Mouse (Mus musculus) c-Kit-positive CD71-negative TER-119-negative erythroid progenitor cells, embryonic 14.5 days (primary cell): Measurements from ENCODE around the gene Cenps.

Experiments
- DNase-seq: peaks from one replicate; pipeline ENCODE4 v3.0.0-alpha.2; 2013; ENCODE audit warnings: low read depth

The Cenps gene

DNA sequence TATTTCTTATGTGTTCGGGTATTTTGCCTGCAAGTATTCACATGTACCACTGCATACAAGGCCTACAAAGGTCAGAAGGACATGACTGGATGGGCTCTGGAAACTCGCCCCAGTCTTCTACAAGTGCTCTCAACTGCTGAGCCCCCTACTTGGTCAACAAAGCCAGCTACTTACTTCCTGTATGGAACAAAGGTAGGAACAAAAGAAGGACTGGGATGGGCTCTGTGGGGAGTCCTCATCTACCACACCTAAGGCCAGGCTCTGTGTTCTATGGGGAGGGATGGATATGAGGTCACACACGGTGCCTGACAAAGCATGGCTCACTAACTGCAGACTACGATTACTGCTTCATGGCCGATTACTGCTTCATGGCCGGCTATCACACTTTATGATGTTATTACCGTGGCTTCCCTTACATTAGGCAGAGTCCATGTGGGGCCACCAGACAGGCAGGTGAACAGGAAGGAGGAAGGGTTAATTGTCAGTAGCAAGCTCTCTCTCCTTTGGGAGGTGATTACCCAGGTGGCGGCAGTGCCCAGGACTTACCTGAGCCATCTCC lies 20.1 kb upstream of the Cenps start:
- no peak for DNase-seq

DNA sequence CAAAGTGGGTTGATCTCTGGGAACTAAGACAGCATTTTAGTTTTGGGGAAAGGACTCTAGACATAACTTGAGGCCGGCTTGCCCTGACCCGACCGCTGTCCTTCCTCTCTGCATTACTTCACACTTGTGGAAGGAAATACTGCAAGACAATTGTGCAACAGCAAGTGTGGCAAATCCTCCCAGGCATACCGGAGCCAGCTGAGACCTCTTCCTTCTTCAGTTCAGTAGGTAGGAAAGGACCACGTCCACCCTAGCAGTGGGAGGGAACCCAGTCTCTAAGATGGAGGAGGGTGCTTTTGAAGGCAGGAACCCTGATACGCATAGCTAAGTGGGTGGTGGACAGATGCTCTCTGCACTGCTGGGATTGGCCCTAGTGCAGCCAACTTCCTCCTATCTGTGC lies 18.3 kb upstream of the Cenps start:
- DNase-seq, result peak; percentile 36

DNA sequence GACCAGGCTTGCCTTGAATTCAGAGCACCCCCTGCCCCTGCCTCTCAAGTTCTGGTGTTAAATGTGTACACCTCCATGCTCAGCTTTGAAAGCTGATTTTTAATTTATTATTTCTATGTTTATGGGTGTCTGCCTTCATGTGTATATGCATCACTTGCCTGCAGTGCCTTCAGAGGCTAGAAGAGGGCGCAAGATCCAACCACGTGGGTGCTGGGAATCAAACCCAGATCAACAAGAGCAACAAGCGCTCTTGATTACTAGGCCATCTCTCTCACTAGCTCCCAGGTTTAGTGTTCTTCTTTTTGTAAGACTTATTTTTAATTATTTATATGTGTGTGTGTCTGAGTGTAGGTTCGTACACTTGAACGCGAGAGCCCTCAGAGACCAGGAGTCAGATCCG lies 17.4 kb upstream of the Cenps start:
- no peak for DNase-seq

DNA sequence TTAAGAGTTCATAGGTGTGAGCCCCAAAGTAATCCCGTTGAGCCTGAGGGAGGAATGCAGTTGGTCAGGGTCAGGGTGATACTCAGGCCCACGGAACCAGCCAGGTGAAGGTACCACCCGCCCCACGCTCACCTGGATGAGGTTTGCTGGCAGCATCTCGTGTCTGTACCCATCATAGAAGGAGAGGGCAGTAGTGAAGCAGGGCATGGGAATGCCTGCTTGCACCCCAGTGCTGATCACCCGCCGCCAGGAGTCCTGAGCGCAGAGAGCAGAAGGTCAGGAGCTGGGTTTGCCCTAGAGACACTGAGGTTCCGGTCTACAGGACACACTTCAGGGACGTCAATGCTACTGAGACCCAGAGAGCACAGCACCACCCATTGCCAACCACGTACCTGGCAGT lies 13.3 kb upstream of the Cenps start:
- no peak for DNase-seq

DNA sequence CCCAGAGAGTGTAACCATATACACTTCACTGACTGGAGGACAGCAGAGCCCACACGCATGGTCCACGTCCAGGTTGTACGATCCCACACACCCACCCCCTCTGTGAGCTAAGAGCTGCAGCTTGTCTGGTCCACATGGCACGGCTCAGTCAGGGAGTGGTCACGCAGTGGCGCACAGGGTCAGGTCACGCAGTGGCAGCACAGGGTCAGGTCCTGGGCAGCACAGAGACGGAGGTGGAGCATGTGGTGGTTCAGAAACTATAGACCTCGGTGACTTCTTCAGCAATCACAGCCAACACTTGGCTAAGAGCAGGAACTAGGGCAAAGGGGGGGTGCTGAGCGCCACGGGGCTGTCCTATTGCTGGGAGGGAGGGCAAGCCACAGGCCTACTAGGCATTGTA lies 12.8 kb upstream of the Cenps start:
- DNase-seq, result no peak

DNA sequence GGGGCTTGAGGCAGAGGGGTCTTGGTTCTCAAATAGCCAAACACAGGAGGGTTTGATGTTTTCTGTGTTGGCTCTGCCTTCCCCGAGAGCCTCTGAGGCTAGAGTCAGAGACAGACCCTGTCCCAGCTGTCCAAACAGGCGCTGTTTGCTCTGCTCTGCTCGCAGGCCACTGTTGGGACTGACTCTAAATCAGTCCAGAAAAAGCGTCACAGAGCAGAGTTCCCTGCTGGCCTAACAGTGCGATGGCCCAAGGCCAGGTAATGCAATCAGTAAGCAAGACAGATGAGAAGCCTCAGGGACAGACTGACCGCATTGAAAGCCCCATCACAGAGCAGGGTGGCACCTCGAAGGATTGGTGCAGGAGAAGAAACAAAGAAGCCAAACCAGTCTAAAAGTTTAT lies 12.2 kb upstream of the Cenps start:
- no peak for DNase-seq

DNA sequence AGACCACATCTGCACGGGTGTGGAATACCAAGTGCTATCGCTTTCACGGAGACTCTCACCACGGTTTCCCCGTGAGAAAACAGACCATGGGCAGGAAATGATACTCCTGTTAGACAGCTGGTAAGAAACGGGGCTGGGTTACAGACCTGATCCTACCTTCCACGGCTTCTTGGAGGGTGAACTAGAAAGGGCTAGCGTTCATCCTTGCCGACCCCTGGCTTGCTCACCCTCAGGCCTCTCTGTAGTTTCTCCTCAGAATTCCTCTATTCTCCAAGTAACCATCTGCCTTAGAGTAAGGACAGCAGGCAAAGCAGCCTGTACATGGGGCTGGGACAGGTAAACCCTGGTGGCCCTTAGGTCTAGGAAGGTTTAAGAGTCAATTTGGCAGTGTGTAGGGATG lies 11.8 kb upstream of the Cenps start:
- no peak for DNase-seq

DNA sequence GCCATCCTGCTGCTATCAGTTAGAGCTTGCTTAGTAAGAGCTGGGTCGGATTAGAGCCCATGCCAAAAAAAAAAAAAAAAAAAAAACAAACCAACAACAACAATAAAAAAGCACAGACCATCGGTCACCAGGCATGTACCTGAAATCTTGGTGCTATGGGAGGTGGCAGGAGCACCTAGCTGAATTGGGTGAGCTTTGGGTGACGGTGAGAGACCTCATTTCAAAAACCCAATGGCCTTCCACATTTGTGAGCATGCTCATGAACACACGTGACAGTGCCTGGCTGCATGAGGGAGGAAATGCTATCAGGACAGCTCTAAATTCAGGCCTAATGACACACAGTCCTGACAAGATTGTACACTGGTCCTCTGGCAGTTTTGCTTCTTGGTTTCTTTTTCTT lies 10.7 kb upstream of the Cenps start:
- no peak for DNase-seq

DNA sequence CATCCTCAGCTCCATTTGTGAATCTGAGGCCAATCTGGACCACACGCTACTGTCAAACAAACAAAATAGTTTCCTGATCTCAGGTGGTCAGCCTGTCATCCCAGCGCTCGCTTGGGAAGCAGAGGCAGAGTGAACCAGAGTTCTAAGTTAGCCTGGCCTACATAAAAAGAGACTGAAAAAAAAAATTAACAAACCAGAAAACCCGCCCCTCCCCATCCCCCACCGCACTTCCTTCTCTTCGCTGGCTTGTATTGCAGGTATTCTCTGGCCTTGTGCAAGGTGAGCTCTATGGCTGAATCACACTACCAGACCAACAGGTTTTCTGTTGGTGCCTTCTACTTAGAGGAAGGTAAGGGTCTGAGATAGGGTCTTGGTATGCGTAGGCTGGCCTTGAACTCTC lies 10.1 kb upstream of the Cenps start:
- no peak for DNase-seq

DNA sequence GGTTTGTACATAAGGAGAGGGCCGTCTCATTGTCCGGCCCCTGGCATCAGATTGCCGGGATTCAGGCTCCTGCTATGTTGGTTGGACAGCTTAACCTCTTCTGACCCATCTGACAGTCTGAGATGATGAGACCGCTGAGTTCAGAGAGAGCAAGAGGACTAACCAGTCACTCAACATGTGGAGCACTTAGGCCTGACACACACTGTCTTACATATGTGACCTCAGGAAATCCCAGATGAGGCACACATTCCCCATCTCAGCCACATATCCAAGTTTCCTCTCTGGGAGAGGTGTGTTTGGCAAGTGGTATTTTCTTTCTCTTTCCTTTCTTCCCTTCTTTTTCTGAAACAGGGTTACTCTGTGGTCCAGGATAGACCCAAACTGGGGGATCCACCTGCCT lies 7.7 kb upstream of the Cenps start:
- DNase-seq, result no peak

DNA sequence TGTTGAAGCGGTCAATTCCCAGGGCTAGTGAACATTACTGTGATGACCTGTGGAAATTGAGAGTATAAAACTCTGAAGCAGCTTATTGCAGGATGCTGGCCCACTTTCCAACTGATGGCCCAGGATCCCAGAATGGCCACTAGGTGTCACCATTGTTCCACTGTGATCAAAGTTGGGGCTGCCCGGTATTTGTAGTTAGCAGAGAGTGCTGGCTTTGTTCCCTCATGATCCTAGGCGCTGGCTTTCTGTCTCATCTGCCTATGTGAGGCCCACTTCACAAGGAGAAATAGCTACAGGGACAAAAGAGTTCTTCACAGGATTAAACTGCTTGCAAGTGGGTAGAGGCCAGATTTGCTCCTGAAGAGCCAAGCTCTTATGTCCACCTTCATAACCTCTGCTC lies 7.0 kb upstream of the Cenps start:
- DNase-seq, result peak; percentile 66

DNA sequence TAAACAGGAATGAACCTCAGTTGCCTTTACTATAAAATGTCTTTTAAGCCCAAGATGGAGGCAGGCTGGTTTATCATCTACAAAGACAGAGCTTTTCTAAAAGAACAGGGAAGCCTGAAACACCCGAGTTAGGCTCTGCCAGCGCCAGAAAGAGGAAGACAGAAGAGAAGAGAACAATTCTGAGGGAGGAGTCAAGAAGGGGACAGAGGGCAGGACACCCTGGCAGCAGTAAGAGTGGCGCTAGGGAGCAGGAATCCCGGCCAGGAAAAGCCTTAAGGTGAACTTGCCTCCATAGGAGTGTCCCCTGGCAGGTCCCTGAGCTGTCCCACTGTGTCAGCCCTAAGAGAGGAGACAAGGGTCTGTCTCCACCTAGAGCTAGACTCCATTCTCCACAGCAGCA lies 6.2 kb upstream of the Cenps start:
- no peak for DNase-seq

DNA sequence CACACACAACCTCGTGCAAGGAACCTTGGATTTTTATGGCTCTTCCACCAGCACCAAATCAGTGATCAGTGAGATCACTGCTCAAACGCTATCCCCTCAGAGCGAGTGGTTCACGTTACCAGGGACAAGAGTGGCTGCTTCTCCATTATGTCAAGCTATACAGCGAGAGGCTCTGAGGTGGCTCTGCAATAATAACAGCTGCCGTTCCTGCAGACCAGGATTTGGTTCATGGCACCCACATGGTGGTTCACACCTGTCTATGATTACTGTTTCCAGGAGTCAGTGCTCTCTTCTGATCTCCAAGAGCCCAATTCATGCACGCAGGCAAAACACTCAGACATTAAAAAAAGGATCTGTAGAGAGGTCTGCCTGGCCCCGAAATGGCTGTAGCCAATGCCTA lies 1.1 kb upstream of the Cenps start:
- DNase-seq, result no peak

DNA sequence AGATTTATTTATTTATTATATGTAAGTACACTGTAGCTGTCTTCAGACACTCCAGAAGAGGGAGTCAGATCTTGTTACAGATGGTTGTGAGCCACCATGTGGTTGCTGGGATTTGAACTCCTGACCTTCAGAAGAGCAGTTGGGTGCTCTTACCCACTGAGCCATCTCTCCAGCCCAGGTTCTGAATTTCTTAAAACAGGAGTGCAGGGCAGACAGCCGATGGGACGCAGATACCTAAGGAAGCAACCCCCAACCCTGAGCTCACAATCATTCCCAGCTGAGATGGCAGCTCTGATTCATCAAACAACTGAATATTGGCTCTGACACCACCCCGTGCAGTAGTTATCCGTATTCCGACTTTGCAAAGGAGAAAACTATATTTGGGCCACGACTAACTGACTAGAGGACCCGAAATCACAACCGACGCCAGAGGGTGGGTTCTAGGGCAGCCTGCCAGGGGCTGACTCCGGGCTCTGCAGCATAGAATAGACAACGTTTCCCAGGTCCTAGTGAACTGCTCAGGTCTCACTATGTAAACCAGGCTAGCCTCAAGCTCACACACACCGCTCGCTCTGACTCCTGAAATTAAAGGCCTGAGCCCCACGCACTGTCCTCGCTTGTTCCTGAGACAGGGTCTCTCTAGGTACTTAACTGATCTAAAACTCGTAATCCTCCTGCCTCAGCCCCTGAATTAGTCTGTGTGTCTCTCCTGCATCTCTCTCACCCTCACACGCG lies 1.1 kb downstream of the Cenps start:
- DNase-seq, result no peak

DNA sequence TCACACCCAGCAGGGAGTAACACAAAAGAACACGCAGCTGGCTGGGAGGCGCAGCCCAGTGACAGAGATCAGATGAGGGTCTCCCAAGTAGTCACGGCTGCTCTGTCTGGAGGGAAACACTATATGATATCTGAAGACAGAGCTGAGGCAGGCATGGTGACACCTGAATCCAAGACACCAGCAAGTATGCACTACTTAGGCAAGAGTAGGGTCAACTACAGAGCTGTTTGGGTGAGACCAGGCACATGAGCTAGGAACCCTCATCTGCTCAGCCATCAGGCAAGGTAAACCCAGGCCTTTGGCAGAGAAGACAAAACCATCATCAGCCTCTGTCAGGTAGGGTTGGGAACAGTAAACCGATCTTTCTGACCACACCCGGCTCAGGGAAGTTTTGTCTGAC lies 4.0 kb downstream of the Cenps start:
- no peak for DNase-seq

DNA sequence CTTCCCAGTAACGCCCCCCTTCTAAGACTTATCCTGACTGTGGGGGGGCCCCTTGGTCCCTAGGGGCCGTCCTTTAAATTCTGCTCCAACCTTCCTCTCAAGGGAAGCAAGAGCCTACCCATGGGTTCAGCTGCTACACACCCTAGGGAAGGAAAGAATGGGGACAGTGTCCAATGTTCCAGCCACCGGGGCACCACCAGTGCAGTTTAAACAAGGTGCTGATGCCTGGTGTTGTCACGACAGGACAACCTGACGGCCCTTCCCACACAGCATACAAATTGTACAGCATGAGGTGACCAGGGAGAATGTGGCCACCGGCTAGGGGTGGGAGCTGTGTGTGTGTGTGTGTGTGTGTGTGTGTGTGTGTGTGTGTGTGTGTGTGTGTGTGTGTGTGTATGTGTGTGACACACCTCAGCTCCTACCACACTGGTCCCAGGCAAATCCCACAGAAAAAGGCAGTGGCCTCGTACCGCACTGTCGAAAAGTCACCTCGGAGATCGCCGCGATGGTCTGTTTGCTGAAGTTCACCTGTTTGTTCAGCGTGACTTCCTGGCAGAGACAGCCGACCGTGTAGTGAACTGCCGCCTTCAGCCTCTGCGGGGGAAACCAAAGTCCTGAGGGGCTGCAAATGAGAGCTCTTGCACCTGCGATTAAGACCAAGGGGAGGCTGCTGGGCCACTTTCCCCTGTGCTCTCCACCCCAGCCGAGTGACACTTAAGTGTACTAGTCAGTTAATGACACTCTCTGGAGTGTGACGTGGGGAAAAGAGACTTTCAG lies 5.5 kb downstream of the Cenps start:
- DNase-seq, result no peak

DNA sequence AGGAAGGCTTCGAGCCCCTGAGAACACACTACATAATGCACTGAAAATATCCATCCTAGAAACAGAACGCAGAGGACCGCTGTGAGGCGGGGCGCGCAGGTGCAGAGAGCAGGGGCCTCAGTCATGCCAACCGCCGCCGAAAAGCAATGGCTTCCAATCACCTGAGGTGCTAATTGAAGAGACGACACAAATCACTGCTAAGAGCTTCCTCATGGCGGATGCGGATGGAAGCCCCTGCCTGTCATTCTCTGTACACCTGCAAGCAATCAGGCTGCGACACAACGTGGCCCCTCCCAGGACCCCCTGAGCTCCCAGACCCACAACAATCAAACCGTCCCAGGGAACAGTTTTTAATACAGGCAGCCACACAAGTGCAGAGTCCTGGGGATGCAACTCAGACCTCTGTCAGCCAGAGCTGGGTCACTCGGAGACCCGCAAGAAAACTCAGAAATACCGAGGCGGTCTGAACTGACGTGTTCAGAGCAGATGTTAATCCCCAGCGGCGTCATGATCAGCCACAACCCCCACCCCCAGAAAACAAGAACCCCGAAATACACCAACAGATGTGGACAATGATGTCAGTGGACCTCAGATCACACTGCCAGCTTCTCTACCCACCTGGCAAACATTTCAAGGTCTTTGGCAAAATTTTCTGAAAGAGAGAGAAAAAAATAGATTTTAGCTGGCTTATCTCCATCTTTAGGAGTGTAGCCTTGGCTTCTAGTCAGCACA lies 6.2 kb downstream of the Cenps start:
- no peak for DNase-seq

DNA sequence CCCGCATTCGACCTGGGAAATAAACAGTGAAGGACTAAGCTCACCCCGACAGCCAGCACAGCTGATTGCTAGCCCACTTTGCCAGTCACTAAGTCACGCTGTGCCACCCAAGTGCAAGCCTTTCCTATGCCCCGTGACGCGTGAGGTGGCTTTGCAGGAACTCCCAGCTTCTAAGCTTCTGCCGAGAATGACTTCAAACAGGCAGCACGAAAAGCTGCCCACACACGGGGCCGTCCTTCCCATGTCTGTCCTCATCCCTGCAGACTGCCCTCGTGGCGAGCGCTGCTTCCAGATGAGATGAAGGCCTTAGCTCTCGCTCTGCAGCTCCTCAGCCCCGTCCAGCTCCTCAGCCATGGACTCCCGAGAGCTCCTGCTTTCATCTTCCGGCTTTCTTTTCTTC lies 9.0 kb downstream of the Cenps start:
- no peak for DNase-seq

DNA sequence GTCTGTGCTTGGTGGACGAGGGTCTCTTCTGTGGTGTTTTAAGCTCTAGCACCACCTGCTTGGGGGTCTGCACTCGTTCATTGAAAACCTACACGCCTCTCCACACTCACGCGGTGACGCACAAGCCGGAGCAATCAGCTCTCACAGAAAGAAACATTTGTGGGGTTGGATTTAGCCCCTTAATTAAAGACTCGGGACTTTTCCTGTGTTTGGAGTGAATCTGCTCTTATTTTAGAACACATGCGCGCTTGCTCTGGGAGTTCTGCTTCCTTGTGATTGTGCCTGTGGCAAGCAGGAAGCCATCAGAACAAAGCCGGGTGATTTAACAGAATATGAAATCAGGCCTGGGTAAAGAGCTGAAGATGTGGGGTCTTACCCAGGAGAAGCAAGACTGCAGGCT lies 10.8 kb downstream of the Cenps start, which contains the start of gene Cort:
Gene Cort, minus strand, starts transcription at position 101 of the 400 bp plus-strand sequence.
- no peak for DNase-seq

DNA sequence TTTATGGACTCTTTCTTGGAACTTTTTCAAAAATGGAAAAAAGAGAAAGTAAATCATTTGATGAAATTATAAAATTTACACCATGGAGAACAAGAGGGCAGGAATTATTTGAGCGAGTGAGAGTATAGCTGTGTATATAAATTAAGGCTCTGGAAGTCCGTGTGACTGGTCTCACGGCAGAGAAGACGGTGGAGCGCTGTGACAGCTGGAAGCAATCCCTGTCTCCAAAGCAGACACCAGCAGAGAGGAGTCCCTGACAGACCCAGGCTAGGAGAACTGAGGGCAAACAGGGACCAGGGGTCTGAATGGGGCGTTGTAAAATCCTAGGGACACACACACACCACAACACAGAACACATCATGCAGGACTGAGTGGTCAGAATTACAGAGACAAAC lies 11.3 kb downstream of the Cenps start:
- DNase-seq, result no peak

DNA sequence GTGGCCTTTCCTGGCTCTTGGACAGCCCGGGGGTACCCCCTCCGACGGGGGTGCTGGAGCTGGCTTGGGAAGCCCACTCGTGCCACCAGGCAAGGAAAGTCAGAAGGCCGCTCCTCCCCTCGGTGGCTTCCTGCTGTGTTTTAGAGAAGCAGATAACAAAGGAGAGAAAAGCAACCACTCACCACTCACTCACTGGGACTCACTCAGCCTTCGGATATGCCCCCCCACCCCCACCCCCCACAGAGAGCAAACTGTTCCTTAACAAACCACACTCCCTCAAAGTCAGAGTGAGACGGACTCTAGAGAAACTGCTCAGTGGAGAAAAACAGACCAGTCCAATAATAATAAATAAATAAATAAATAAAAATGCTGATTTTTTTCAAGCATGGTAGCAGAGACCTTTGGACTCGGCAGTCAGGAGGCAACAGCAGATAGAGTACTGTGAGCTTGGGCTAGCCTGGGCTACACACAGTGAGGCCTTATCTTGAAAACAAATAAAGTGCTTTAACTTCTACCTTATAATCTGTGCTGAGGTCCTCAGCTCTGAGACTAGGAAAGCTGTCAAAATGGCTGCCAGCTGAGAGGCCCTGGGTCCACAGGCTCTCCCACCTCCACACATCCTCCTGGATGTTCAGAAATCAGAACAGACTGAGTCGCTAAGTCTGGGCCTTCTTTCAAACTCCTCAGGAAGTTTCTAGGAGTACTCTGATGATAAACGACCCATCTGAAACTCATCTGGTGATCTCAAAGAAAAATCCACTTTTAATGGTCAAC lies 11.9 kb downstream of the Cenps start:
- no peak for DNase-seq

DNA sequence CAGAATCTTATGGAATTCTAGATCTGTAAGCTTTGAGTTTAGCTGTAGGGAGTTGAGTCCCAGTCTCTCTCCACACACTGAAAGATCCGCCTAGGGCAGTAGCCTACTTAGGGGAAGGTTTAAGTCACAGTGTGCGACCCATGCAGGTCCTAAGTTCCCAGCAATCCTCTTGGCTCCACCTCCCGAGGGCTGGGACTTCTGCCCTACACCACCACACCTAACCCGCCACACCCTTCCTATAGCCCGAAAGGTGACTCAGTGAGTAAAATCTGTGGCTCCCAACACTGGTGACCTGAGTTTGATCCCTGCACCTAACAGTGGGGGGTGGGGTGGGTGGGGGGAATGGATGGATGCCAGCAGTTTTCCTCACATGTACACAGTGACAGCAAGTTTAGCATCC lies 14.0 kb downstream of the Cenps start:
- DNase-seq, result no peak
